Comparison of ENCODE assay signal across 28 mouse cellular contexts in the genomic region with DNA sequence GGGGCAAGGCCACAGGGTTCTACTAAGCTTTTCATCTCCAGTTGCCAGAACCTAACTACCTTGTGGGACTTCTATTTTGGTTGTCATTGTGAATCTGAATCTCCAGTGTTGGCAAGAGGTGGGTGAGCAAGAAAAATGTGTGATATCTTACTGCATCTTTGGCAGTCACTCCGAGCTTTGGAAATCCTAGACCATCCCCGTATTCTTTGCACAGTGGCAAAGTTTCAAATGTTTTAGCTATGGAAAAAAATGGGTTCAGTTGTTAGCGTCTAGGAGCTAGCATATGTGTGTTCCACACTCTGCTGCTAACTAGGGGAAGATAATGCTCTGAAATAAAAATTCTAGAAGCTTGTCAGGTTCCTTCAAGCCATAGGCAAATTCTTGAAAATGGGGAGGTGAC.
DNase-seq lines count a peak whose midpoint lies in the region; ATAC-seq and TF ChIP-seq lines count a peak whose summit lies in the region.
"Had no signal": no experiment of that assay in that cellular context is flagged by ENCODE, and none has a peak within 500 bp of the region (broad histone marks: within the 10 kb centered on the region; RNA-seq: fewer than 3 reads in every experiment).

No protein-coding gene starts in this region.

- H3K27me3 ChIP-seq in forebrain, postnatal 0 days (ENCODE audit: insufficient read depth, low read length), result no peaks in the 10 kb centered on the region
- H3K27me3 ChIP-seq in forebrain, embryonic 13.5 days, result no peaks in the 10 kb centered on the region
- H3K27me3 ChIP-seq: CH12.LX; embryonic facial prominence, embryonic 13.5 days; hindbrain, embryonic 12.5 days; liver, embryonic 12.5 days; neural tube, embryonic 12.5 days had no signal

- peak; percentile 27 for DNase-seq in forebrain, postnatal 0 days
- peak; percentile 19 for DNase-seq in layer of hippocampus, adult 11-12 months (ENCODE audit: low spot score)
- DNase-seq in layer of hippocampus, adult 8-10 months (ENCODE audit: low spot score in 2 of 2), result no peak
- peak; percentile 82 for DNase-seq in brain, adult 2 months (ENCODE audit: low read depth, low spot score)
- peak; percentile 32 to 45 for DNase-seq in left cerebral cortex, postnatal 36 days (ENCODE audit: low spot score in 2 of 2)
- no peak for DNase-seq in gastrocnemius, postnatal 36 days
- DNase-seq in spleen, postnatal 10 days (ENCODE audit: low spot score in 2 of 2), result no peak
- DNase-seq: adrenal gland, adult 8-10 months; cerebellum, adult 11-12 months; gastrocnemius, postnatal 10 days; heart, postnatal 36 days; kidney, adult 8-10 months; kidney, postnatal 4 days; liver, postnatal 0 days; lung, postnatal 36 days had no signal

- WGBS in forebrain, postnatal 0 days, result 53% methylated on average over 3 of the region's 3 CpGs
- WGBS in forebrain, embryonic 13.5 days, result 93% methylated on average over 3 of the region's 3 CpGs

- intact Hi-C loops in left cerebral cortex, postnatal 36 days (cut with DNase I), result loop anchor here (10.0 kb wide), 1 partner anchor 48 kb away; no protein-coding TSS in a partner anchor
- intact Hi-C loops in gastrocnemius, postnatal 36 days (cut with DNase I), result no loop called here

- H3K4me3 ChIP-seq in forebrain, postnatal 0 days (ENCODE audit: low read depth, low read length), result no peak overlapping the region
- H3K4me3 ChIP-seq in forebrain, embryonic 13.5 days, result no peak overlapping the region
- H3K4me3 ChIP-seq: embryonic facial prominence, embryonic 13.5 days; forebrain, embryonic 10.5 days; heart, embryonic 10.5 days; hindbrain, embryonic 12.5 days; liver, embryonic 12.5 days; myocyte; neural tube, embryonic 12.5 days had no signal

- 0 out of 2 replicates have a peak, but pooled peaks cover 7% of the 10 kb centered on the region for H3K4me1 ChIP-seq in forebrain, postnatal 0 days (ENCODE audit: insufficient read depth)
- H3K4me1 ChIP-seq in forebrain, embryonic 13.5 days, result 0 out of 2 replicates have a peak, but pooled peaks cover 5% of the 10 kb centered on the region
- H3K4me1 ChIP-seq: forebrain, embryonic 10.5 days; heart, embryonic 10.5 days; hindbrain, embryonic 12.5 days; liver, embryonic 12.5 days; neural tube, embryonic 12.5 days had no signal

- no peaks in the 10 kb centered on the region for H3K36me3 ChIP-seq in forebrain, postnatal 0 days (ENCODE audit: insufficient read depth)
- no peaks in the 10 kb centered on the region for H3K36me3 ChIP-seq in forebrain, embryonic 13.5 days (ENCODE audit: poor library complexity, severe bottlenecking)
- H3K36me3 ChIP-seq: embryonic facial prominence, embryonic 13.5 days; forebrain, embryonic 10.5 days; heart, embryonic 10.5 days; hindbrain, embryonic 12.5 days; liver, embryonic 12.5 days; neural tube, embryonic 12.5 days had no signal

- H3K27ac ChIP-seq in forebrain, postnatal 0 days (ENCODE audit: low read depth, low read length), result no peak overlapping the region
- H3K27ac ChIP-seq in forebrain, embryonic 13.5 days, result no peak overlapping the region
- H3K27ac ChIP-seq: embryonic facial prominence, embryonic 13.5 days; forebrain, embryonic 10.5 days; heart, embryonic 10.5 days; hindbrain, embryonic 12.5 days; hindbrain, postnatal 0 days; kidney, postnatal 0 days; liver, embryonic 12.5 days; neural tube, embryonic 12.5 days had no signal

- no peak overlapping the region for H3K4me2 ChIP-seq in forebrain, postnatal 0 days (ENCODE audit: low read depth)
- H3K4me2 ChIP-seq in forebrain, embryonic 13.5 days, result no peak overlapping the region
- H3K4me2 ChIP-seq: embryonic facial prominence, embryonic 13.5 days; hindbrain, embryonic 12.5 days; liver, embryonic 12.5 days; midbrain, embryonic 11.5 days; neural tube, embryonic 12.5 days had no signal

- H3K9me3 ChIP-seq in forebrain, postnatal 0 days (ENCODE audit: low read length), result no peaks in the 10 kb centered on the region
- no peaks in the 10 kb centered on the region for H3K9me3 ChIP-seq in forebrain, embryonic 13.5 days (replicated peaks)
- H3K9me3 ChIP-seq: embryonic facial prominence, embryonic 13.5 days; forebrain, embryonic 10.5 days; heart, embryonic 10.5 days; hindbrain, embryonic 12.5 days; neural tube, embryonic 12.5 days had no signal

- no peak overlapping the region for H3K9ac ChIP-seq in forebrain, postnatal 0 days
- no peak overlapping the region for H3K9ac ChIP-seq in forebrain, embryonic 13.5 days
- H3K9ac ChIP-seq: embryonic facial prominence, embryonic 13.5 days; hindbrain, embryonic 12.5 days; liver, embryonic 12.5 days; liver, postnatal 0 days; neural tube, embryonic 12.5 days had no signal

- TF ChIP-seq CTCF in forebrain, postnatal 0 days (IDR thresholded peaks at IDR 0.05; ENCODE audit: low read depth), result no peak

- ATAC-seq in forebrain, postnatal 0 days, result no peak
- ATAC-seq in forebrain, embryonic 13.5 days, result no peak
- ATAC-seq: intestine, embryonic 16.5 days; liver, embryonic 12.5 days; liver, postnatal 0 days had no signal

Comparison
In these comparisons a context has a peak if more than half of its experiments do, and no peak if none do; other contexts are left out.
1. DNase-seq: peak in forebrain, postnatal 0 days (single experiment), layer of hippocampus, adult 11-12 months (single experiment), brain, adult 2 months (single experiment) and left cerebral cortex, postnatal 36 days (2 of 2); none in layer of hippocampus, adult 8-10 months (0 of 2), gastrocnemius, postnatal 36 days (0 of 2) and spleen, postnatal 10 days (0 of 2).